Mouse (Mus musculus) neural tube, embryonic 11.5 days (tissue): Measurements from ENCODE around the gene Rtn2. TPM values are rescaled to one million over a fixed set of nuclear protein-coding genes. Genes with fewer than 3 reads are reported as not detected.

Experiments used
- ATAC-seq: fragments of 200-750 bp; cut with Nextera tagmentation; 2 replicates; pipeline ENCODE4 v1.8.0; 2017; ENCODE audit warnings: moderate number of reproducible peaks, mild to moderate bottlenecking, moderate TSS enrichment, moderate library complexity; ENCODE audit not compliant: insufficient read depth, low FRiP score, low TSS enrichment
- DNase-seq: peaks from one replicate; pipeline ENCODE4 v3.0.0-alpha.2; 2015; ENCODE audit warnings: low spot score
- H3K27ac ChIP-seq: fragments of 300-500 bp; sonication (generic); 2 replicates; pipeline ENCODE4 v1.5.1; 2014; ENCODE audit warnings: low read depth, mild to moderate bottlenecking, low read length
- H3K27me3 ChIP-seq: fragments of 300-500 bp; sonication (generic); 2 replicates; pipeline ENCODE4 v1.6.1; 2014; ENCODE audit warnings: mild to moderate bottlenecking, low read length, mixed read lengths; ENCODE audit not compliant: control insufficient read depth, insufficient read depth
- H3K36me3 ChIP-seq: fragments of 300-500 bp; sonication (generic); 2 replicates; pipeline ENCODE4 v1.6.1; 2014; ENCODE audit warnings: mild to moderate bottlenecking, low read length, moderate library complexity, mixed read lengths; ENCODE audit not compliant: control insufficient read depth, insufficient read depth
- H3K4me1 ChIP-seq: fragments of 300-500 bp; sonication (generic); 2 replicates; pipeline ENCODE4 v1.6.1; 2014; ENCODE audit warnings: low read length, mixed read lengths; ENCODE audit not compliant: control insufficient read depth, insufficient read depth
- H3K4me2 ChIP-seq: fragments of 300-500 bp; sonication (generic); 2 replicates; pipeline ENCODE4 v1.6.1; 2014; ENCODE audit warnings: low read depth, mild to moderate bottlenecking, moderate library complexity
- H3K4me3 ChIP-seq: fragments of 300-500 bp; sonication (generic); 2 replicates; pipeline ENCODE4 v1.5.1; 2014; ENCODE audit warnings: low read depth, low read length
- H3K9ac ChIP-seq: fragments of 300-500 bp; sonication (generic); 2 replicates; pipeline ENCODE4 v1.6.1; 2014; ENCODE audit warnings: mild to moderate bottlenecking, low read length
- H3K9me3 ChIP-seq: fragments of 300-500 bp; sonication (generic); 2 replicates; pipeline ENCODE4 v1.6.1; 2016; ENCODE audit warnings: low read length; ENCODE audit not compliant: control insufficient read depth
- WGBS: fragments of 180-500 bp; shearing (Covaris S2); extraction: QIAGEN DNeasy Blood & Tissue Kit; methylation state at CpG from one replicate; pipeline ENCODE4 v1.1.7; 2014; 5-methylcytosine and 5-hydroxymethylcytosine counted together
- polyA plus RNA-seq: library from polyadenylated mRNA; unstranded; fragments of >200 nt; fragmentation: Nextera tagmentation; extraction: Ambion mirVana; gene quantifications from 2 replicates; pipeline ENCODE4 v1.2.1, GENCODE M21; 2014

The Rtn2 gene
- polyA plus RNA-seq, 1 experiment from 2014 or later = 60.2 TPM

DNA sequence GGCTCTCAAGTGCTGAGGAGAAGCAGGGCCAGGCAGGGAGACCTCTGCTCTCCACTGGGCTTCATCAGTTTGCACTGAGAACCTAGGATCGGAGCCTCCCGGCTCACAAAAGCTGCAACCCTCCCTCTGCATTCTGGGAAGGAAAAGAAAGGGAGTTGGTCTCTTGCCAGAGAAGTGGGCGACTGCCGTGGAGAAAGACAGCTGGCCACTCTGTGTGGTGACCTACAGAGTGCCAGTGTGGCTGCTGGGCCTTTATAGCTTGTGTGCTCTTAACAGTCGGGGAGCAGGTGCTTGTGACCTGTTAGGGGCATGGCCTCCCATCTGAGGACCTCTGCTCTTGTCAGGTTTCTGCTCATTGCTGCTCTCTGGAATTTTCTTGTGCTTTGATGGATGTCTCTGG is 38.6 kb upstream of the Rtn2 start:
- no peaks in the 10 kb centered on the region for H3K9me3 ChIP-seq
- no peak overlapping the region for H3K27ac ChIP-seq
- no peaks in the 10 kb centered on the region; the same call in 1 of the 2 replicates for H3K4me1 ChIP-seq
- H3K4me2 ChIP-seq = no peak overlapping the region
- no peak overlapping the region for H3K4me3 ChIP-seq
- H3K36me3 ChIP-seq = 0 out of 2 replicates have a peak, but pooled peaks cover 2% of the 10 kb centered on the region
- no peak for ATAC-seq
- DNase-seq = no peak
- no peak overlapping the region for H3K9ac ChIP-seq
- 86% methylated on average over 5 of the region's 5 CpGs for WGBS
- H3K27me3 ChIP-seq = no peaks in the 10 kb centered on the region

DNA sequence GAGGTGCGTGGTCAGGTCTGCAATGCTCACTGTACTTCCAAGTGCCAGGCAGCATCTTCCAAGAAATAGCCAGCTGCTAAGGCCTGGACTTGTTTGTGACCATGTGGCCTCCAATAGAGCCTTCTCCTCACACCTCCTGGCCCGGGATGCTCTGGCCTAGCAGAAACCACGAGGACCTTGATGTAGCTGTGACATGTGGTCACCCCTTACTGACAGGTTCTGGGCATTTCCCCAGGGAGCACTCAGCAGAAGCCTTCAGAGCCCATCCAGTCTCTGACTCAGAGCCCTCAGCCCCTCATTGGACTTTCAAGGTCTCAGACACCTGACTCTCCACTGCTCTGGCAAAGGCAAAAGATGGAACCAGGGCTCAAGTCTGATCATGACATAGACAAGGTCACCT is 37.3 kb upstream of the Rtn2 start:
- no peak for ATAC-seq
- H3K4me1 ChIP-seq = no peaks in the 10 kb centered on the region
- WGBS = 91% methylated on average over 3 of the region's 3 CpGs

DNA sequence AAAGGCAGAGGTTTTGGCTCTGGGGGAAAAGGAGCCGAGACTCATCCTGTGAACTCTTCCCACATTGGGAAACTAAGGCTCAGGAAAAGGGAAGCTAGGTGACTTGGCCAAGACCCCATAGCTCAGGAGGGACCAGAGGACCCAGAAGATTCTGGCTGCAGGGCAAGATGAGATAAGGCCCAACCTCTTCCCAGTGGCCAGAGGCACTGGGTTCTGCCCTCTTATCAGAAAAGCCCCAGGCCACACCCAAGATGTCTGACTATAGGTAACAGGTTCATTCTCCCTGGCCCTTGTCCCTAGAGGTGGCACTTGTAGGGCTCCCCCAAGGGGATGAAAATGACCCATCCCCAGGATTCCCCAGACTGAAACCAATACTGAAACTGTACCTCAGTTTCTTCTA is 35.6 kb upstream of the Rtn2 start:
- Histone ChIP-seq H3K27ac (no peak overlapping the region), H3K36me3 (peaks cover 2% of the 10 kb centered on the region; the same call in 1 of the 2 replicates), H3K9ac (no peak overlapping the region), H3K4me1 (no peaks in the 10 kb centered on the region), H3K4me2 (no peak overlapping the region), H3K4me3 (no peak overlapping the region), H3K27me3 (no peaks in the 10 kb centered on the region), H3K9me3 (no peaks in the 10 kb centered on the region)
- no peak for ATAC-seq
- WGBS = 92% methylated on average over 1 of the region's 1 CpGs
- DNase-seq = no peak

More for the DNA sequence above, 37.3 kb upstream of the Rtn2 start:
- H3K9ac ChIP-seq = no peak overlapping the region
- H3K27me3 ChIP-seq = no peaks in the 10 kb centered on the region
- DNase-seq = no peak
- H3K4me3 ChIP-seq = no peak overlapping the region
- no peak overlapping the region for H3K4me2 ChIP-seq
- no peak overlapping the region for H3K27ac ChIP-seq
- no peaks in the 10 kb centered on the region for H3K9me3 ChIP-seq
- peaks cover 2% of the 10 kb centered on the region; the same call in 1 of the 2 replicates for H3K36me3 ChIP-seq

DNA sequence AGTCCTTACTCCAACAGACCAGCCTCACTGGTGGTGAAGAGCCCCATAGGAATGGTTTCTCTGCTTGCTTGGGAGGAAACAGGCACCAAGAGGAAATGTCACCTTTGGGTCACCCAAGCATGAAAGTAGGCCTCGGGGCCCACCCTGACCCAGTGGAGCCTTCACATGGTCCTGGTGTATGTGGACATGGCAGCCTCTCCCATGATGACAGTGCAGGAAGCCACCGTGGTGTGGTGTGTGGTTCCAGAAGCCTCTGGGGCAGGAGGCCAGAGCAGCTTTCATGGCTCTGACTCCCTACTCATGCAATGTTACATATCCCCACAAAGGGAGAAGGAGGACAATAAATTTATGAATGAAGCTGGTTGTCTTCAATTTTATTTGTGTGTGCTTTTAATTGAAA is 34.9 kb upstream of the Rtn2 start:
- H3K9ac ChIP-seq = no peak overlapping the region
- no peak overlapping the region for H3K27ac ChIP-seq
- H3K4me1 ChIP-seq = no peaks in the 10 kb centered on the region
- no peak overlapping the region for H3K4me2 ChIP-seq
- DNase-seq (no peak), ATAC-seq (no peak)
- H3K4me3 ChIP-seq = no peak overlapping the region
- H3K27me3 ChIP-seq = no peaks in the 10 kb centered on the region
- WGBS = 95% methylated on average over 2 of the region's 2 CpGs
- peaks cover 2% of the 10 kb centered on the region; the same call in 1 of the 2 replicates for H3K36me3 ChIP-seq
- no peaks in the 10 kb centered on the region for H3K9me3 ChIP-seq

DNA sequence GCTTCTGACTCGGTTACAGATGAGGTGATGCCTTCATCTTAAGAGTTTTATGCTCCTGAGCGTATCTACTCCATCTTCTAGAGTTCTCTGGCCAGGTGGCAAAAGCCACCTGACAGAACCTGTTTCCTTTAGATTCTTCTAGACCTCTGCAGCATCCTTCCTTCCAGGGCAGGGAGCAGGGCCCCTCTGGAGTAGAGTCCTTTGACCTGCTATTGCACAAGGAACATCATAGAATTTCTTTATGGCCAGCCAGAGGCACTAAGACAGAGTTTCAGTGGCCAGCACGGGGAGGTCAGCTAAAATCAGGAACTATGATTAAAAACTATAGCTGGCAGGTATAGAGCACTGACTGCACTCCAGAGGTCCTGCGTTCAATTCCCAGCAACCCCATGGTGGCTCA is 30.3 kb upstream of the Rtn2 start:
- ATAC-seq = no peak

DNA sequence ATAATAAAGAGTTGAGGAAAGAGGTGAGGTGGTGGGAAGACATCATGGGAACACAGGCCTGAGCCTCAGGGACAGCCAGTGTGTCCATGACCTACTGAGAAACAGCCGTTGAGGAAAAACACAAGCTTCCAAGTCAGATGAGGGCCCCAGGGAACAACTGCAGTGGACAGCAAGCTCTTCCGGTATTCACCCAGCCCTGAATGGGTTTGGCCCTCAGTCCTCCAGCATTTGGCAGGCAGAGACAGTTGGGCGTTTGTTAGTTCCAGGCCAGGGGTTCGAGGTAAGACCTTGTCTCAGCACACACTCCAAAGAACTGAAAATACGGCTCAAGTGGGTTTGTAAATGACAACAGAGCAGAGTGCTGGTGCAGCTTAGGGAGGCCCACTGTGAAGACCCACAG is 29.0 kb upstream of the Rtn2 start:
- ATAC-seq (no peak), DNase-seq (no peak)
- no peak overlapping the region for H3K27ac ChIP-seq
- no peak overlapping the region for H3K9ac ChIP-seq
- H3K4me3 ChIP-seq = no peak overlapping the region
- H3K4me2 ChIP-seq = no peak overlapping the region
- no peaks in the 10 kb centered on the region for H3K9me3 ChIP-seq
- H3K27me3 ChIP-seq = no peaks in the 10 kb centered on the region
- no peaks in the 10 kb centered on the region for H3K4me1 ChIP-seq
- H3K36me3 ChIP-seq = peaks cover 7% of the 10 kb centered on the region; the same call in 1 of the 2 replicates
- WGBS = 73% methylated on average over 5 of the region's 5 CpGs

More for the DNA sequence above, 30.3 kb upstream of the Rtn2 start:
- Histone ChIP-seq H3K27ac (no peak overlapping the region), H3K4me3 (no peak overlapping the region), H3K36me3 (peaks cover 5% of the 10 kb centered on the region; the same call in 1 of the 2 replicates), H3K9me3 (no peaks in the 10 kb centered on the region), H3K4me1 (no peaks in the 10 kb centered on the region), H3K27me3 (no peaks in the 10 kb centered on the region), H3K9ac (no peak overlapping the region), H3K4me2 (no peak overlapping the region)
- no peak for DNase-seq
- 81% methylated on average over 4 of the region's 4 CpGs for WGBS

DNA sequence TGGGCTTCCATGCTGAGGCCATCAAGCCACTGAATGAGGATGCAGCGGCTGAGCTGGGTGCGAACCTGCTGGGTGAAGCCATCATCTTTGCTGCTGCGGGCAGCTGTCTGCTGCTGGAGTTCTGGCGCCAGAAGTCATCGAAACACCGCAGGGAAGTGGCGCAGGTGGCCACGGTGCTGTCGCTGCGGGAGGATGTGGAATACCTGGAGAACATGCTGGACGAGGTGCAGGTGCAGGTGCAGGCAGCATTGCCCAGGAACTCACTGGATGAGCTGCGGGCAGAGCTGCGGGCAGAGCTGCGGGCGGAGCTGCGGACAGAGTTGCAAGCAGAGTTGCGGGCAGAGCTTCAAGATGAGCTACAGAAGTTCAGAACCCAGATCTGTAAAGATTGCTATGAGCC is 27.0 kb upstream of the Rtn2 start:
- 87% methylated on average over 17 of the region's 17 CpGs for WGBS
- Histone ChIP-seq H3K4me3 (no peak overlapping the region), H3K4me1 (no peaks in the 10 kb centered on the region), H3K36me3 (peaks cover 12% of the 10 kb centered on the region), H3K27me3 (no peaks in the 10 kb centered on the region), H3K27ac (no peak overlapping the region), H3K9me3 (no peaks in the 10 kb centered on the region), H3K9ac (no peak overlapping the region), H3K4me2 (no peak overlapping the region)
- ATAC-seq (no peak), DNase-seq (no peak)

DNA sequence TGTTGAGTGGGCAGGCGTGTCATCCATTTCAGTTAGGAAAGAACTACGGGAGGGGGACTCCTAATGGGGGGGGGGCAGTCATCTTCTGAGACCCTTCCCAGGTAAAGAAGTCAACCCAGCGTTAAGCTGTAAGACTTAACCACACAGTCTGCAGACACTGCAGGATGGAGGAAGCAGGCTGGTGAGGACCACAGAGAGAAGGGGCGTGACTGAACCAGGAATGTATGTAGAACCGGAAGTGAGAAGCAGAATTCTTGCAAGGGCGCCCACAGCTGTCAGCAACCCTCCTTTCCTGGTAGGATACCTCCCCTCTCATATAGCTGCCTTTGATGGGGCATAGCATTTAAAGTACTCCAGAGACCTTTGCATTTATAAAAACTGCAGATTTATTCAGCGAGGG is 25.9 kb upstream of the Rtn2 start:
- Histone ChIP-seq H3K9ac (no peak overlapping the region), H3K4me3 (no peak overlapping the region), H3K9me3 (no peaks in the 10 kb centered on the region), H3K27me3 (no peaks in the 10 kb centered on the region), H3K4me2 (no peak overlapping the region), H3K36me3 (peaks cover 16% of the 10 kb centered on the region), H3K27ac (no peak overlapping the region), H3K4me1 (no peaks in the 10 kb centered on the region)
- WGBS = 92% methylated on average over 7 of the region's 7 CpGs
- ATAC-seq = no peak
- DNase-seq = no peak

DNA sequence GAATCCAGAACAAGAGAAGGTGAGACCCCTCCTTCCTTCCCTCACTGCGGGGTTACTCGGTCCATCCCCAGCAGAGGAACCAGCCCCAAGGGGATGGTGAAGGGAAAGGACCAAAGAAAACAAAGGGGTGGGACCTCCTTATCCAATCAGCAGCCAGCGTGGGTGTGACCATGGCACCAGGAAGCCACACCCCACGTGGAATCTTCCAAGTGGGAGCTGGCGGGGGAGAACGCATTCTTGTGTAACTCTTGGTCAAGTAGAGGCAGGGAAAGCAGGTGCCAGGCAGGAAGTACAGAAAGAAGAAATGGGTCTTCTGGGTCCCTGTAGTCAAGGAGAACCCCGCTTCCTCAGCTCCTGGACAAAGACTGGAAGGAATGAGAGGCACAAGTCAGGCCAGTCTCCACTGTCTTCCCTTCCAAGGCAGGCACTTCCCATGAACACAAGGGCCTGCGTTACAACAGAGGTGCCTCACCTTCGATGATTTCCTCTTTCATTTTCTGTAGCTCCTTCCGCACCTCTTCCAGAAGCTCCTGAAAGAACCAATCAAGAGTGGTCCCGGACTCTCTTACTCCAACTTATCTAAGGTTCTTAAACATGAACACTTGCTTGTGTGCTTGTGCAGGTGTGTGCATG is 24.9 kb upstream of the Rtn2 start:
- Histone ChIP-seq H3K9me3 (no peaks in the 10 kb centered on the region), H3K27ac (no peak overlapping the region), H3K27me3 (no peaks in the 10 kb centered on the region), H3K4me2 (no peak overlapping the region), H3K4me1 (no peaks in the 10 kb centered on the region), H3K4me3 (no peak overlapping the region), H3K9ac (no peak overlapping the region), H3K36me3 (peaks cover 16% of the 10 kb centered on the region)
- DNase-seq (peak; percentile 69), ATAC-seq (no peak)
- WGBS = 38% methylated on average over 11 of the region's 11 CpGs
